Comparison of ENCODE assay signal across 16 mouse cellular contexts in genomic region chr9:49034764-49035163, GRCm38 (mm10). TPM values are rescaled to one million over a fixed set of nuclear protein-coding genes. Genes with fewer than 3 reads are reported as not detected.
DNase-seq lines count a peak whose midpoint lies in the region; ATAC-seq lines count a peak whose summit lies in the region.
"Had no signal": no experiment of that assay in that cellular context is flagged by ENCODE, and none has a peak within 500 bp of the region (broad histone marks: within the 10 kb centered on the region; RNA-seq: fewer than 3 reads in every experiment).

No protein-coding gene starts in this region.

- intact Hi-C loops in left cerebral cortex, postnatal 25 days (cut with DNase I): no loop called here
- intact Hi-C loops in left cerebral cortex, postnatal 10 days (cut with DNase I): loop anchor here (5.0 kb wide), 1 partner anchor 32 kb away; no protein-coding TSS in a partner anchor

- DNase-seq in frontal cortex, postnatal 36 days (ENCODE audit: low spot score in 2 of 2): peak; percentile 14 to 24
- no peak for DNase-seq in frontal cortex, postnatal 14 days (ENCODE audit: low spot score in 2 of 2)
- peak; percentile 11 to 69 for DNase-seq in left cerebral cortex, postnatal 25 days (ENCODE audit: low spot score in 2 of 2)
- no peak for DNase-seq in left cerebral cortex, postnatal 10 days (ENCODE audit: extremely low spot score in 1 of 2, low spot score in 2 of 2)
- DNase-seq in gastrocnemius, postnatal 10 days: peak; percentile 34
- DNase-seq in skeletal muscle tissue, adult 2 months (ENCODE audit: low read depth, low spot score): peak; percentile 10
- DNase-seq in MN1 (ENCODE audit: low spot score): no peak
- DNase-seq: cerebellum, adult 9-10 months; kidney, adult 9 months; liver, postnatal 0 days; lung, postnatal 36 days had no signal

- ATAC-seq in monocyte, adult 5-6 weeks (replicated peaks; ENCODE audit: insufficient number of reproducible peaks, low FRiP score, low TSS enrichment, poor library complexity, severe bottlenecking): no peak
- ATAC-seq: CD4-positive, CD25-positive, alpha-beta regulatory T cell, adult 4 months; forebrain, embryonic 13.5 days; liver, postnatal 0 days had no signal

RNA-seq across cellular contexts. Expression of gene Zw10, which starts 20.6 kb away (rescaled TPM):
- total RNA-seq in left cerebral cortex, postnatal 25 days (2021): 10 to 100 TPM; 15.9 to 17.6 TPM
- 10 to 100 TPM; 14.3 to 17.5 TPM for total RNA-seq in left cerebral cortex, postnatal 10 days (2021)
- total RNA-seq in gastrocnemius, postnatal 10 days (2021): 1 to 10 TPM; 6.6 to 8.6 TPM
- 31.9 to 40.0 TPM (median 37.3 TPM) in 3 replicates for total RNA-seq in monocyte, adult 5-6 weeks (2017)

RNA-seq across cellular contexts. Expression of gene Tmprss5, which starts 46.3 kb away (rescaled TPM):
- total RNA-seq in left cerebral cortex, postnatal 25 days (2021): under 1 TPM in 1 of 2 experiments, not detected in 1; 0.80 TPM
- total RNA-seq in left cerebral cortex, postnatal 10 days (2021): under 1 TPM; 0.30 to 0.69 TPM
- total RNA-seq in gastrocnemius, postnatal 10 days (2021): 1 to 10 TPM in 1 of 2 experiments, under 1 TPM in 1; 0.85 to 1.8 TPM
- not detected in 3 replicates for total RNA-seq in monocyte, adult 5-6 weeks (2017)
- total RNA-seq: granulocyte monocyte progenitor cell, adult 5-6 weeks; MEL had no signal

RNA-seq across cellular contexts. Expression of gene Usp28, which starts 49.6 kb away (rescaled TPM):
- 10 to 100 TPM; 41.3 to 54.3 TPM for total RNA-seq in left cerebral cortex, postnatal 25 days (2021)
- total RNA-seq in left cerebral cortex, postnatal 10 days (2021): 10 to 100 TPM; 43.2 to 52.2 TPM
- 100 to 1,000 TPM; 115 to 131 TPM for total RNA-seq in gastrocnemius, postnatal 10 days (2021)
- 5.6 to 15.3 TPM (median 10.2 TPM) in 3 replicates for total RNA-seq in monocyte, adult 5-6 weeks (2017)

Comparison
In these comparisons a context has a peak if more than half of its experiments do, and no peak if none do; other contexts are left out.
1. DNase-seq: peak in frontal cortex, postnatal 36 days (2 of 2), left cerebral cortex, postnatal 25 days (2 of 2), gastrocnemius, postnatal 10 days (single experiment) and skeletal muscle tissue, adult 2 months (single experiment); none in frontal cortex, postnatal 14 days (0 of 2), left cerebral cortex, postnatal 10 days (0 of 2) and MN1 (single experiment).